Mouse (Mus musculus): Measurements from ENCODE around the gene Tdrd9. TPM values are rescaled to one million over a fixed set of nuclear protein-coding genes. Genes with fewer than 3 reads are reported as not detected.
"Not testable (repeated sequence)": the region's sequence is repeated elsewhere in the genome, so short reads cannot be mapped to it uniquely, and the experiment has no call there.

Tdrd9 gene
- polyA plus RNA-seq, 1 experiment from 2014 or later = 0.34 TPM

DNA sequence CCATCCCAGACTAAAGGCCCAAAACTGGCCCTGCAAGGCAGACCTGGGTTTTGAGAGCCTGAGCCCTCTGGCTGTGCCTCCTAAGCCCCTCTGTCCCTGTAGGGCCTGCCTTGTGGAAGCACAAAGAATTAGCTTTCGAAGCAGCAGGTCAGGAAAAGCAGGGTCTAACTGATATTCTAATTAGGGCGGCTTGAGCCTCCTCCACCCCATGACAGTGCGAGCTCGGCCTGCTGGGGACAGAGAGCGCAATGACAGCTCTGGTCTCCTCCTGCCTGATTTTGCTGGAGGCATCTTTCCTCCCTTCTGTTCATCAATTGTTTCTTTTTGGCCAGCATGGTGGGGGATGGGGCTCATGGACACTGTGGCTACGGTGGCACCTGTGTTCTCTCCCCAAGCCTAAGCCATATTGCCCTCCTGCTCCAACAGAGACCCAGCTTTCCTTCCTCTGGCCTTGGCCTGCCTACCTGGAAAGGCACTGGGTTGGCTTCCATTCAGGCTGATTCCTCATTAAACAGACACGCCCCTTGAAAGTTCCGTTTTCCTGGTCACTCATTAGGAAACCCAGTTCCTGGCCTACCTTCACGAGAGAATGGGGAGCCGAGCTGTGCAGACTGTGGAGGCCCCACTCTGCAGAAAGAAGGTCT, 27.8 kb upstream of the Tdrd9 start:
- H3K4me3 ChIP-seq = no peak overlapping the region
- H3K9me3 ChIP-seq = no peaks in the 10 kb centered on the region
- H3K4me2 ChIP-seq = no peak overlapping the region
- no peaks in the 10 kb centered on the region for H3K27me3 ChIP-seq
- peak overlapping the region; percentile 39; the same call in 1 of the 2 replicates for H3K27ac ChIP-seq
- H3K4me1 ChIP-seq = peaks cover 28% of the 10 kb centered on the region
- no peak overlapping the region for H3K9ac ChIP-seq
- no peak for ATAC-seq (ENCODE audit: insufficient number of reproducible peaks, insufficient read depth, low FRiP score, low TSS enrichment, low read depth)
- H3K36me3 ChIP-seq = no peaks in the 10 kb centered on the region
- 64% methylated on average over 10 of the region's 10 CpGs for WGBS

DNA sequence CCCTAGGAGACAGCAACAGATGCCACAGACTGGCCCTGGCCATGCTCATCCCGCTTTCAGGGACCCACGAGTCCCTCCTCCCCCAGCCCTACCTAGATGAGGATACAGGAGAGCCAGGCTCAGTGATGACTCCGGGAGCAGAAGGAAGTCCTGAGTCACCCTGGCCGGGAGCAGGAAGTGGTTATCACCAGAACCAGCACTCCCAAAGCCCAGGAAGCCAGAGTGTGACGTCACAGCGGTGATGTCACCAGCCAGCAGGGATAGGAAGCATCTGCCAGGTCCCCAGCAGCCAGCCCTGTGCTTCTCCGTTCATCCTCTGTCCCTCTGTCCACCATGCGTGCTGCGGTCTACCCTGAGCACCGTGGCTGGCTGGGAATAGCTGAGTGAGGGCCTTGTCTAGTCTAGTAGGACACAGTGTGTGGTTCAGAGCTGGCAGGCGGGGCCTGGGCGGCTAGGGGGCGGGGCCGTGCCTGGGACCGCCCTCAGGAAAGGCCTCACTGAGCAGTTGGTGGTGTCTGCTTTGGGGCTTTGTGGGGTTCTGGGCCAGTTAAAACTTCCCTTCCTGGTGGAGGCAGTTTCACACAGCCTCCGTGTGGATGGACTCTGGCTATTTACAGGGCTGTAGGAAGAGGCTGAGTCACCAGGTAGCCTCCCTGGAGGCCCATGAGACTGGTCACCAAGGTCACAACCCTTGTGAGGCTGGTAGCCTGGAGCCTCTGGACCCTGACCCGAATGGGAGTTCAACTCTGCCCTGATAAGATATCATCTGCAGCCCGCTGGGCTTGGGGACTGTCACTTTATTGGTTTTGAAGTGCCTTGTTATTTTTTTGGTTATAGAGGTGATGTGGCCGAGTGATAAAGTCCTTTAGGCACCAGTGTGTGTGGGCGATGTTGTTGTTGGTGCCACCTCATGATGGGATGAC, 27.0 kb upstream of the Tdrd9 start:
- not testable (repeated sequence) for H3K4me2 ChIP-seq, H3K4me3 ChIP-seq, H3K9ac ChIP-seq, H3K36me3 ChIP-seq, H3K27me3 ChIP-seq, H3K9me3 ChIP-seq
- 67% methylated on average over 17 of the region's 20 CpGs for WGBS
- Histone ChIP-seq H3K4me1 (peaks cover 20% of the 10 kb centered on the region), H3K27ac (0 out of 2 replicates have a peak overlapping the region, but pooled peaks have one; percentile 77)
- peak; percentile 57 for ATAC-seq (ENCODE audit: insufficient number of reproducible peaks, insufficient read depth, low FRiP score, low TSS enrichment, low read depth)

DNA sequence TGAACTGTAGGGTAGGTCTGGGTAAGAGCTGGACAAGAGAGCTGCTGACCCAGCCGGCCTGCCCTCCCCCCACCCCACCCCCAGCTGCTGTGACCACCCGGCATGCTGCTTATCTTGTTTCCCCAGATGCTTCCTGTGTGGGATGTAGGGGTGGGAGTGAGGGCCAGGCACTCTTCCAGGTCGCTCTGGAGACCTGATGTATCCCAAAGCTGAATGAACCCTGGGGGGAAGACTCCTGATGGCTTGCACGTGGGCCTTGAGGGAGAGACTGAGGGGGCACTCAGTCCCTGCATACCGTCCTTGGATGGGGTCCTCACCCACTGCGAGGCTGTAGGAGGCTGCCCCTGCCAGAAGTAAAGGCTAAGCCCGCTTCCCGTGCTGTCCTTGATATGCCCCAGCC, 26.2 kb upstream of the Tdrd9 start:
- Histone ChIP-seq H3K4me3 (no peak overlapping the region), H3K9ac (peak overlapping the region; percentile 6; the same call in 1 of the 2 replicates), H3K4me2 (no peak overlapping the region), H3K9me3 (no peaks in the 10 kb centered on the region), H3K27me3 (no peaks in the 10 kb centered on the region), H3K4me1 (peaks cover 15% of the 10 kb centered on the region), H3K36me3 (no peaks in the 10 kb centered on the region), H3K27ac (peak overlapping the region; percentile 77)
- no peak for ATAC-seq (ENCODE audit: insufficient number of reproducible peaks, insufficient read depth, low FRiP score, low TSS enrichment, low read depth)
- WGBS = 36% methylated on average over 8 of the region's 8 CpGs

DNA sequence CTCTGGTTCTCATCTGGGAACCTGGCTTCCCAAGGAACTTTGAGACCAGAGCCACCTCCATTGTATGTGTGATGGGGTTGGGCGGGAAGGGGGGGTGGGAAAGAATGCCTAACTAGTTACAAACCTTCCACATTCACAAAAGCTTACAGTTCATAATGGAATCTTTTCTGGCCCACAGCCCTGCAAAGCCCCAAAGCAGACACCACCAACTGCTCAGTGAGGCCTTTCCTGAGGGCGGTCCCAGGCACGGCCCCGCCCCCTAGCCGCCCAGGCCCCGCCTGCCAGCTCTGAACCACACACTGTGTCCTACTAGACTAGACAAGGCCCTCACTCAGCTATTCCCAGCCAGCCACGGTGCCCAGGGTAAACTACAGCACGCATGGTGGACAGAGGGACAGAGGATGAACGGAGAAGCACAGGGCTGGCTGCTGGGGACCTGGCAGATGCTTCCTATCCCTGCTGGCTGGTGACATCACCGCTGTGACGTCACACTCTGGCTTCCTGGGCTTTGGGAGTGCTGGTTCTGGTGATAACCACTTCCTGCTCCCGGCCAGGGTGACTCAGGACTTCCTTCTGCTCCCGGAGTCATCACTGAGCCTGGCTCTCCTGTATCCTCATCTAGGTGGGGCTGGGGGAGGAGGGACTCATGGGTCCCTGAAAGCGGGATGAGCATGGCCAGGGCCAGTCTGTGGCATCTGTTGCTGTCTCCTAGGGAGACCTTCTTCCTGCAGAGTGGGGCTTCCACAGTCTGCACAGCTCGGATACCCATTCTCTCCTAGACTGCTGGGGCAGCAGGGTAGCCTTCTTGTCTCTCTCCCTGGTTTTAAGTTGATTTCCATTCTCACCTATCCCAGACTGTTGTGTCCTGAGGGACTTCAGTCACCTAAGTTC, 25.3 kb upstream of the Tdrd9 start:
- H3K9ac ChIP-seq, H3K27me3 ChIP-seq, H3K9me3 ChIP-seq, H3K36me3 ChIP-seq, H3K4me2 ChIP-seq, H3K4me3 ChIP-seq: not testable (repeated sequence)
- 70% methylated on average over 12 of the region's 15 CpGs for WGBS
- H3K27ac ChIP-seq = peak overlapping the region; percentile 77
- ATAC-seq (ENCODE audit: insufficient number of reproducible peaks, insufficient read depth, low FRiP score, low TSS enrichment, low read depth) = peak; percentile 52
- H3K4me1 ChIP-seq = peaks cover 14% of the 10 kb centered on the region

DNA sequence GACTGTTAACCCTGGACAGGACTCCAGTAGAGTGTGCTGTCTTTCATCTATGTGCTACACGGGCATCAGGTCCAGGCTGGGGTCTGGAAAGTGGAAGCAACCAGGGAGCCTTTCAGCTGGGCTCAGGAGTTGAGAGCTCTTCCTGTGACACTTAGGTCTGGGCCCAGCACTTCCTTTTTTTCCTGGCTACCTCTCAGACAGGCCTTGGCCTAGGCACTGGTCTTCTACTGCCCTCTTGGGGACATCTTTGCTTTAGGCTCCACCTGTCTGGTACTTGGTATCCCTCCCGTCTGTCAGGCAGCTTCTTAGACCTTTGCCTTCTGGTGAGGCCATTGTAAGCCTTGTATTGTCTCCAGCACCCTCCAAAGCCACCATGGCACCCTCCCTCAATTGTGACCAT, 24.6 kb upstream of the Tdrd9 start:
- Histone ChIP-seq H3K9me3 (no peaks in the 10 kb centered on the region), H3K9ac (no peak overlapping the region), H3K27ac (0 out of 2 replicates have a peak overlapping the region, but pooled peaks have one; percentile 22), H3K36me3 (no peaks in the 10 kb centered on the region), H3K4me2 (no peak overlapping the region), H3K4me1 (peaks cover 19% of the 10 kb centered on the region), H3K27me3 (no peaks in the 10 kb centered on the region), H3K4me3 (no peak overlapping the region)
- WGBS = 41% methylated on average over 2 of the region's 2 CpGs
- no peak for ATAC-seq (ENCODE audit: insufficient number of reproducible peaks, insufficient read depth, low FRiP score, low TSS enrichment, low read depth)

DNA sequence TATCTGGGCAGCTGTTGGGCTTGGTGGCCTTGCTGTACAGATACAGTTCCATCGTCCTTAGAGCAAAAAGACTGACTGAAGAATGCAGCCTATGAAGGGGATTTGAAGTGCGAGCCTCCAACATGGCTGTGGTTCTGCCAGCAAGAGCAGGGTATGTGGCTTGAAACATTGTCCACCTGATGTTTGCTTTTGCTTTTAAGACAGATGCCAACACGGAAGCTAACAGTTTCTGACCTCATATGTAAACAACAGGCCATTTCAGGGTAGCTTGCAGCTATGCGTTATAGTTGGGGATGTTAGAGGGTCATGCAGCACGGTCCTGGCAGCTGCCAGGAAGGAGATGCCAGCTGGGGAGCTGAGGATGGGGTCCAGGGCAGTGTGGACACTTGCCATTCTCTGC, 20.9 kb upstream of the Tdrd9 start:
- Histone ChIP-seq H3K9me3 (no peaks in the 10 kb centered on the region), H3K4me1 (peaks cover 15% of the 10 kb centered on the region), H3K4me3 (no peak overlapping the region), H3K36me3 (no peaks in the 10 kb centered on the region), H3K4me2 (no peak overlapping the region), H3K9ac (no peak overlapping the region), H3K27me3 (no peaks in the 10 kb centered on the region), H3K27ac (no peak overlapping the region)
- no peak for ATAC-seq (ENCODE audit: insufficient number of reproducible peaks, insufficient read depth, low FRiP score, low TSS enrichment, low read depth)
- WGBS = 84% methylated on average over 5 of the region's 5 CpGs

DNA sequence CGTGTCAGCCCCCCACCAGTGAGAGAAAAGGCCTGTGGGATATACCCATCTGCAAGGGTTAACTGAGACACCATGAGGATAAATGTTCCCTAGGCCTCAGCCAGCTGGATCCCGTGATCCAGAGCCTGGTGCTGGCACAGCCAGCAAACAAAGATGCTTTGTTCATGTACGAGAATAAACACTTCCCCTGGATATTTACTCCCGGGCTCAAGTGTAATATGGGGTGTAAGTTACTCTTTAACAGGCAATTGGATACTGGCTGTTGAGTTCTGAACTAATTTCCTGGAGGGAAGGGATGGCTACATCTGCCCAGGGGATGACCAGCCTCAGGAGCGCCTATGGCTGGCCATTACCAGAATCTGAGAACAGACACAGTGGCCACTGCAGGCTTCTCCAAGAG, 19.7 kb upstream of the Tdrd9 start:
- peaks cover 11% of the 10 kb centered on the region for H3K4me1 ChIP-seq
- no peak overlapping the region for H3K9ac ChIP-seq
- WGBS = 28% methylated on average over 5 of the region's 5 CpGs
- no peak overlapping the region for H3K4me3 ChIP-seq
- H3K9me3 ChIP-seq = no peaks in the 10 kb centered on the region
- H3K36me3 ChIP-seq = no peaks in the 10 kb centered on the region
- H3K4me2 ChIP-seq = no peak overlapping the region
- peak overlapping the region; percentile 60; the same call in 1 of the 2 replicates for H3K27ac ChIP-seq
- ATAC-seq (ENCODE audit: insufficient number of reproducible peaks, insufficient read depth, low FRiP score, low TSS enrichment, low read depth) = no peak
- no peaks in the 10 kb centered on the region for H3K27me3 ChIP-seq

DNA sequence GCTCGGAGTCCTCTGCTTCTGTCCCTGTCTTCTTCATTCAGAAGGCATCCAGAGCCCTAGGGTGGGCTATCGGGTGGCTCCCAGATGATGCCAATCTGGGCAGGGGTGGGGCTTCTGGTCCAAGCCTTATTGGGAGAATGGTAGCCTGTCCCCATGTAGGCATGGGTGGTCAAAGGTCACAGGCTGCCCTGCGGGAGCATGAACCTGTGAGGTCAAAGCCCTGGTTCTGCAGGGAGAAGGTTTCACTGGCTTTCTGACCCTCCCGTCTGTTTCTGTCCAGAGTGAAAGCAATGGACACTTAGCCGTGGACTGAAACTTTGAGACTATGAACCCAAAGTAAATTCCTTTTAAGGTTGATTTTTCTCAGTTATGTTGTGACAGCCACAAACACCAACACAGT, 15.2 kb upstream of the Tdrd9 start:
- Histone ChIP-seq H3K36me3 (peaks cover 21% of the 10 kb centered on the region), H3K27me3 (no peaks in the 10 kb centered on the region), H3K9ac (no peak overlapping the region), H3K4me2 (no peak overlapping the region), H3K9me3 (no peaks in the 10 kb centered on the region), H3K4me3 (no peak overlapping the region), H3K27ac (no peak overlapping the region), H3K4me1 (peaks cover 15% of the 10 kb centered on the region)
- 56% methylated on average over 5 of the region's 5 CpGs for WGBS
- ATAC-seq (ENCODE audit: insufficient number of reproducible peaks, insufficient read depth, low FRiP score, low TSS enrichment, low read depth) = no peak

DNA sequence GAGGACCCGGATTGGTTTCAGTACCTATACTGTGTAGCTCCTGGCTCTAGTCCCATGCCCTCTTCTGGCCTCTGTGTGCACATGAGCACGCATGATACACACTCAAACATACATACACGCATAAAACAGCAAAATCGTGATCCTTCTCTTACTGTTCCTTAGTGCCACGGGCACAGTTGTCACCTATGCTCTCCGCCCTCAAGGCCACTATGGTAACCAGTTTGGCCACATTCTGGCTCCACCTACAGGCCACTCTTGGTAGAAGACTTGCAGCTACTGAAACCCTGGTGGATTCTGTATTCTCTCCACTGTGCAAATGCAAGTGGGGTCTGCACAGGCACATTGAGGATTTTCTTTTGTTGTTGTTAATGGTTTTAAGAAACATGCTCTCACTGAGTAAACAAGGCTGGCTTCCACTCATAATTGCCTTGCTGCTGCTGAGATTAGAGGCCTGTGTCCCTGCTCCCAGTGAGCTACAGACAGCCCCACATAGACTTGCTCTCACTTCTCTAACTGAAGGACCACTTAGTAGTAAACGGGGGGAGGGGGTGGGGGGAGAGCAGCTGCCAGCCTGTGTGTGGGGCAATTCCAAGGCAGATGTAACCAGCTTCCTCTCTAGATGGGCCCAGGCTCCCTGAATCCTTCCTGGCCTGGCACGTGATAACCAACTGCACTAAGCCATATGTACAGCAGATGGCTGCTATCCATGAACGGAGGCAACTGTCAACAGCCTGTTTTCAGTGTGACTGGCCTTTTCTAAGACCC, 13.1 kb upstream of the Tdrd9 start:
- no peak for ATAC-seq (ENCODE audit: insufficient number of reproducible peaks, insufficient read depth, low FRiP score, low TSS enrichment, low read depth)
- H3K36me3 ChIP-seq = peaks cover 39% of the 10 kb centered on the region
- 0 out of 2 replicates have a peak, but pooled peaks cover 4% of the 10 kb centered on the region for H3K4me1 ChIP-seq
- no peak overlapping the region for H3K4me3 ChIP-seq
- WGBS = 45% methylated on average over 9 of the region's 9 CpGs
- no peaks in the 10 kb centered on the region for H3K9me3 ChIP-seq
- no peak overlapping the region for H3K27ac ChIP-seq
- H3K4me2 ChIP-seq = no peak overlapping the region
- H3K27me3 ChIP-seq = no peaks in the 10 kb centered on the region
- no peak overlapping the region for H3K9ac ChIP-seq

DNA sequence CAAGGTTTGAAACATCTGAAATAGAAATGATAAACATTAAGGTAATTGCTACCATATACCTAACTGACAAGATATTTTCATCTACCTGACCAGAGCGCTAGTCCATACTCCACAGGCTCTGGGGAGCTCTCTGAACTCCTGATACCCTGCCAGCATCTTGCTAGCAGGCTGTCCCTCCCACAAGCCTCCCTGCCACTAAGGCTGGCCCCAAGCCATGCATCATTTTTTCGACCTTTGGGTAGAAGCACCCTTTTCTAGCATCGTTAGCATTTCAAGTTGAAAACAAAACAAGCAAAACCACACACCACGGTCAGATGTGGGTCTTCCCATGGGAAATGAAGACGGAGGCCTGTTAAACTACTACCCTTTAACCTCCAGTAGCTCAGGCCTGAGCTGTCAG, 8.0 kb upstream of the Tdrd9 start:
- no peak for ATAC-seq (ENCODE audit: insufficient number of reproducible peaks, insufficient read depth, low FRiP score, low TSS enrichment, low read depth)
- peaks cover 14% of the 10 kb centered on the region for H3K4me1 ChIP-seq
- H3K27me3 ChIP-seq = no peaks in the 10 kb centered on the region
- no peak overlapping the region for H3K4me2 ChIP-seq
- H3K9ac ChIP-seq = no peak overlapping the region
- no peak overlapping the region for H3K27ac ChIP-seq
- H3K9me3 ChIP-seq = no peaks in the 10 kb centered on the region
- peaks cover 39% of the 10 kb centered on the region for H3K36me3 ChIP-seq
- 88% methylated on average over 5 of the region's 5 CpGs for WGBS
- no peak overlapping the region for H3K4me3 ChIP-seq
